Mouse (Mus musculus) kidney, embryonic 16.5 days (tissue): Measurements from ENCODE around the gene Krtcap2. TPM values are rescaled to one million over a fixed set of nuclear protein-coding genes. Genes with fewer than 3 reads are reported as not detected.
A peak's percentile ranks its signal among the peaks of the same experiment; 100 is the strongest.

Experiments
- ATAC-seq: fragments of 200-750 bp; cut with Nextera tagmentation; 2 replicates; pipeline ENCODE4 v1.8.0; 2017; ENCODE audit warnings: moderate TSS enrichment; ENCODE audit not compliant: low FRiP score, low TSS enrichment
- H3K27ac ChIP-seq: fragments of 300-500 bp; sonication (generic); 2 replicates; pipeline ENCODE4 v1.5.1; 2014; ENCODE audit warnings: low read length
- H3K27me3 ChIP-seq: fragments of 300-500 bp; sonication (generic); 2 replicates; pipeline ENCODE4 v1.6.1; 2014; ENCODE audit warnings: low read length, control low read depth, mixed read lengths; ENCODE audit not compliant: insufficient read depth
- H3K36me3 ChIP-seq: fragments of 300-500 bp; sonication (generic); 2 replicates; pipeline ENCODE4 v1.6.1; 2014; ENCODE audit warnings: low read length, control low read depth, mixed read lengths; ENCODE audit not compliant: insufficient read depth
- H3K4me1 ChIP-seq: fragments of 300-500 bp; sonication (generic); 2 replicates; pipeline ENCODE4 v1.6.1; 2014; ENCODE audit warnings: low read length, control low read depth, mixed read lengths; ENCODE audit not compliant: insufficient read depth
- H3K4me2 ChIP-seq: fragments of 300-500 bp; sonication (generic); replicated peaks from 2 replicates; pipeline ENCODE4 v1.6.1; 2014; ENCODE audit warnings: low read depth, low read length
- H3K4me3 ChIP-seq: fragments of 300-500 bp; sonication (generic); 2 replicates; pipeline ENCODE4 v1.5.1; 2014; ENCODE audit warnings: mild to moderate bottlenecking, low read length
- H3K9ac ChIP-seq: fragments of 300-500 bp; sonication (generic); replicated peaks from 2 replicates; pipeline ENCODE4 v1.6.1; 2014; ENCODE audit warnings: low read length
- H3K9me3 ChIP-seq: fragments of 300-500 bp; sonication (generic); 2 replicates; pipeline ENCODE4 v1.6.1; 2016; ENCODE audit warnings: low read length, control low read depth
- WGBS: fragments of 180-500 bp; shearing (Covaris S2); extraction: QIAGEN DNeasy Blood & Tissue Kit; methylation state at CpG from one replicate; pipeline ENCODE4 v1.1.7; 2014; 5-methylcytosine and 5-hydroxymethylcytosine counted together
- polyA plus RNA-seq: library from polyadenylated mRNA; unstranded; fragments of >200 nt; fragmentation: Nextera tagmentation; extraction: Ambion mirVana; gene quantifications from 2 replicates; pipeline ENCODE4 v1.2.1, GENCODE M21; 2015

Krtcap2 gene
- polyA plus RNA-seq, 1 experiment from 2014 or later, result 272 TPM

GRCm38 (mm10) chr3:89277281-89278021 is 31.7 kb downstream of the Krtcap2 start:
- H3K9me3 ChIP-seq, result no peaks in the 10 kb centered on the region
- H3K27me3 ChIP-seq, result no peaks in the 10 kb centered on the region
- peaks cover 44% of the 10 kb centered on the region for H3K4me1 ChIP-seq
- peak overlapping the region; percentile 91 for H3K4me2 ChIP-seq
- H3K4me3 ChIP-seq, result peak overlapping the region; percentile 59
- H3K9ac ChIP-seq, result peak overlapping the region; percentile 75
- peak overlapping the region; percentile 88 for H3K27ac ChIP-seq
- ATAC-seq, result peak; percentile 13
- 20% methylated on average over 14 of the region's 14 CpGs for WGBS
- H3K36me3 ChIP-seq, result peaks cover 22% of the 10 kb centered on the region

- peaks cover 44% of the 10 kb centered on the region for H3K4me1 ChIP-seq
- WGBS, result 31% methylated on average over 7 of the region's 7 CpGs
- peak overlapping the region; percentile 59 for H3K4me3 ChIP-seq
- H3K27ac ChIP-seq, result peak overlapping the region; percentile 88
- H3K36me3 ChIP-seq, result peaks cover 18% of the 10 kb centered on the region
- no peaks in the 10 kb centered on the region for H3K9me3 ChIP-seq
- H3K9ac ChIP-seq, result peak overlapping the region; percentile 75
- peak; percentile 43 for ATAC-seq
- H3K4me2 ChIP-seq, result peak overlapping the region; percentile 91
- no peaks in the 10 kb centered on the region for H3K27me3 ChIP-seq
These were observed 32.3 kb downstream of the Krtcap2 start for GRCm38 (mm10) chr3:89278107-89278506.

GRCm38 (mm10) chr3:89278643-89279042 is 32.9 kb downstream of the Krtcap2 start:
- Histone ChIP-seq H3K4me2 (peak overlapping the region; percentile 91), H3K27ac (peak overlapping the region; percentile 88), H3K27me3 (no peaks in the 10 kb centered on the region), H3K4me3 (peak overlapping the region; percentile 59), H3K36me3 (peaks cover 15% of the 10 kb centered on the region), H3K9ac (peak overlapping the region; percentile 75), H3K4me1 (peaks cover 44% of the 10 kb centered on the region), H3K9me3 (no peaks in the 10 kb centered on the region)
- 7% methylated on average over 8 of the region's 8 CpGs for WGBS
- ATAC-seq, result no peak

- Histone ChIP-seq H3K27ac (peak overlapping the region; percentile 88), H3K4me1 (peaks cover 51% of the 10 kb centered on the region), H3K4me3 (peak overlapping the region; percentile 59), H3K27me3 (no peaks in the 10 kb centered on the region), H3K9me3 (no peaks in the 10 kb centered on the region), H3K36me3 (peaks cover 14% of the 10 kb centered on the region), H3K4me2 (peak overlapping the region; percentile 91), H3K9ac (peak overlapping the region; percentile 75)
- WGBS, result 2% methylated on average over 35 of the region's 35 CpGs
- ATAC-seq, result peak; percentile 83
These were observed 33.6 kb downstream of the Krtcap2 start for GRCm38 (mm10) chr3:89279153-89279890.

GRCm38 (mm10) chr3:89280050-89280605 is 34.4 kb downstream of the Krtcap2 start:
- Histone ChIP-seq H3K27ac (peak overlapping the region; percentile 88), H3K9me3 (no peaks in the 10 kb centered on the region), H3K27me3 (no peaks in the 10 kb centered on the region), H3K9ac (peak overlapping the region; percentile 75), H3K4me1 (peaks cover 51% of the 10 kb centered on the region), H3K36me3 (peaks cover 10% of the 10 kb centered on the region), H3K4me3 (peak overlapping the region; percentile 59), H3K4me2 (peak overlapping the region; percentile 91)
- ATAC-seq, result no peak
- under 1% methylated on average over 29 of the region's 29 CpGs for WGBS

GRCm38 (mm10) chr3:89280606-89281511 is 35.1 kb downstream of the Krtcap2 start, which contains the start of gene Efna1:
Gene Efna1, minus strand, starts transcription at chr3:89281142.
- ATAC-seq, result peak; percentile 44
- peaks cover 50% of the 10 kb centered on the region for H3K4me1 ChIP-seq

GRCm38 (mm10) chr3:89281579-89282290 is 36.0 kb downstream of the Krtcap2 start:
- Histone ChIP-seq H3K4me3 (peak overlapping the region; percentile 59), H3K4me1 (peaks cover 42% of the 10 kb centered on the region), H3K4me2 (peak overlapping the region; percentile 91), H3K9ac (peak overlapping the region; percentile 75), H3K9me3 (no peaks in the 10 kb centered on the region), H3K36me3 (no peaks in the 10 kb centered on the region), H3K27ac (peak overlapping the region; percentile 88), H3K27me3 (no peaks in the 10 kb centered on the region)
- 13% methylated on average over 20 of the region's 20 CpGs for WGBS
- no peak for ATAC-seq

More at GRCm38 (mm10) chr3:89280606-89281511, 35.1 kb downstream of the Krtcap2 start, which contains the start of gene Efna1:
- Histone ChIP-seq H3K4me3 (peak within 1 kb of the TSS; percentile 59), H3K9ac (peak within 1 kb of the TSS; percentile 75), H3K9me3 (no peaks in the 10 kb centered on the region), H3K4me2 (peak within 1 kb of the TSS; percentile 91), H3K36me3 (peaks cover 3% of the 10 kb centered on the region), H3K27me3 (no peaks in the 10 kb centered on the region), H3K27ac (peak within 1 kb of the TSS; percentile 88)
- WGBS, result under 1% methylated on average over 52 of the region's 52 CpGs

- WGBS, result 23% methylated on average over 4 of the region's 4 CpGs
These were observed 36.5 kb downstream of the Krtcap2 start for GRCm38 (mm10) chr3:89282291-89282643.

More at GRCm38 (mm10) chr3:89282291-89282643, 36.5 kb downstream of the Krtcap2 start:
- H3K4me3 ChIP-seq, result no peak overlapping the region
- peaks cover 37% of the 10 kb centered on the region for H3K4me1 ChIP-seq
- no peaks in the 10 kb centered on the region for H3K27me3 ChIP-seq
- H3K9ac ChIP-seq, result no peak overlapping the region
- H3K27ac ChIP-seq, result no peak overlapping the region
- H3K9me3 ChIP-seq, result no peaks in the 10 kb centered on the region
- no peak for ATAC-seq
- no peak overlapping the region for H3K4me2 ChIP-seq
- H3K36me3 ChIP-seq, result no peaks in the 10 kb centered on the region
